Mouse (Mus musculus) brain, embryonic 14.5 days (tissue): ENCODE data around the gene Cutc. TPM values are rescaled to one million over a fixed set of nuclear protein-coding genes. Genes with fewer than 3 reads are reported as not detected.
A peak's percentile ranks its signal among the peaks of the same experiment; 100 is the strongest.

Experiments
- DNase-seq: peaks from one replicate; pipeline ENCODE4 v3.0.0-alpha.2; 2011; ENCODE audit warnings: low read depth
- CTCF ChIP-seq: fragments of 200-500 bp; IDR thresholded peaks from 2 replicates; pipeline ENCODE4 v1.5.1; 2012; ENCODE audit warnings: inconsistent platforms, mild to moderate bottlenecking, moderate library complexity, borderline replicate concordance; ENCODE audit not compliant: insufficient read depth, insufficient read length; ENCODE audit errors: extremely low read depth
- POLR2A ChIP-seq: fragments of 200-500 bp; IDR thresholded peaks from 2 replicates; pipeline ENCODE4 v1.6.1; 2012; ENCODE audit warnings: mild to moderate bottlenecking, inconsistent platforms, borderline replicate concordance; ENCODE audit not compliant: poor library complexity, insufficient read depth, insufficient read length, severe bottlenecking; ENCODE audit errors: extremely low read depth
- polyA plus RNA-seq: library from polyadenylated mRNA; depleted of rRNA; stranded (reverse); fragments of >200 nt; gene quantifications from 2 replicates; pipeline ENCODE4 v1.2.3, GENCODE M21; 2012; rRNA removed

Gene Cutc
- polyA plus RNA-seq, 1 experiment: 4.3 TPM

- DNase-seq: no peak
- TF ChIP-seq CTCF (no peak), POLR2A (no peak)
These were observed 56.5 kb downstream of the Cutc start for GRCm38 (mm10) chr19:43809331-43809730.

GRCm38 (mm10) chr19:43811419-43811818 is 58.6 kb downstream of the Cutc start:
- no peak for DNase-seq
- TF ChIP-seq CTCF (no peak), POLR2A (no peak)

- no peak for TF ChIP-seq CTCF
- TF ChIP-seq POLR2A: no peak
- no peak for DNase-seq
These were observed 60.5 kb downstream of the Cutc start for GRCm38 (mm10) chr19:43813315-43813714.

GRCm38 (mm10) chr19:43815661-43816414 is 63.0 kb downstream of the Cutc start:
- no peak for TF ChIP-seq CTCF
- no peak for TF ChIP-seq POLR2A
- peak; percentile 9 for DNase-seq

Other genes with a start within 250 kb of the Cutc start
- gene Got1, start 228.4 kb upstream of the Cutc start, polyA plus RNA-seq: 63.1 and 66.7 TPM in 2 replicates
- 0.90 and 1.4 TPM in 2 replicates for gene Nkx2-3, start 140.7 kb upstream of the Cutc start, polyA plus RNA-seq
- gene Slc25a28, start 78.1 kb upstream of the Cutc start, polyA plus RNA-seq: 73.8 and 98.7 TPM in 2 replicates
- 7.2 and 10.1 TPM in 2 replicates for gene Entpd7, start 63.3 kb upstream of the Cutc start, polyA plus RNA-seq
- 15.1 and 19.5 TPM in 2 replicates for gene Cox15, start within 50 bp of the Cutc start, polyA plus RNA-seq
- gene Abcc2, start 29.2 kb downstream of the Cutc start, polyA plus RNA-seq: 0.04 and 0.15 TPM in 2 replicates
- gene Dnmbp, start 187.2 kb downstream of the Cutc start, polyA plus RNA-seq: 16.1 and 16.9 TPM in 2 replicates
- gene Cpn1, start 233.6 kb downstream of the Cutc start, polyA plus RNA-seq: 0.15 and 0.23 TPM in 2 replicates